Mouse (Mus musculus) liver, embryonic 11.5 days (tissue): ENCODE measurements around the gene Copg2. TPM values are rescaled to one million over a fixed set of nuclear protein-coding genes. Genes with fewer than 3 reads are reported as not detected.
"Not testable (repeated sequence)": the region's sequence is repeated elsewhere in the genome, so short reads cannot be mapped to it uniquely, and the experiment has no call there.

Experiments used
- ATAC-seq: fragments of 200-750 bp; cut with Nextera tagmentation; replicated peaks from 2 replicates; pipeline ENCODE4 v1.8.0; 2017; ENCODE audit warnings: moderate number of reproducible peaks, mild to moderate bottlenecking, moderate TSS enrichment, moderate library complexity; ENCODE audit not compliant: low FRiP score
- DNase-seq: peaks from one replicate; pipeline ENCODE4 v3.0.0-alpha.2; 2017; ENCODE audit warnings: low spot score
- H3K27ac ChIP-seq: fragments of 300-500 bp; sonication (generic); 2 replicates; pipeline ENCODE4 v1.5.1; 2014; ENCODE audit warnings: mild to moderate bottlenecking, low read depth, low read length, control low read depth
- H3K27me3 ChIP-seq: fragments of 300-500 bp; sonication (generic); replicated peaks from 2 replicates; pipeline ENCODE4 v1.6.1; 2014; ENCODE audit warnings: low read length, mixed read lengths; ENCODE audit not compliant: control insufficient read depth, insufficient read depth
- H3K36me3 ChIP-seq: fragments of 300-500 bp; sonication (generic); 2 replicates; pipeline ENCODE4 v1.6.1; 2014; ENCODE audit warnings: mild to moderate bottlenecking, low read length, moderate library complexity, mixed read lengths; ENCODE audit not compliant: control insufficient read depth, insufficient read depth
- H3K4me1 ChIP-seq: fragments of 300-500 bp; sonication (generic); replicated peaks from 2 replicates; pipeline ENCODE4 v1.6.1; 2014; ENCODE audit warnings: low read length, mixed read lengths; ENCODE audit not compliant: control insufficient read depth, insufficient read depth
- H3K4me2 ChIP-seq: fragments of 300-500 bp; sonication (generic); 2 replicates; pipeline ENCODE4 v1.6.1; 2014; ENCODE audit warnings: mild to moderate bottlenecking, control low read depth, moderate library complexity
- H3K4me3 ChIP-seq: fragments of 300-500 bp; sonication (generic); 2 replicates; pipeline ENCODE4 v1.5.1; 2014; ENCODE audit warnings: low read depth, low read length, control low read depth
- H3K9ac ChIP-seq: fragments of 300-500 bp; sonication (generic); 2 replicates; pipeline ENCODE4 v1.6.1; 2014; ENCODE audit warnings: low read depth, low read length, control low read depth
- H3K9me3 ChIP-seq: fragments of 300-500 bp; sonication (generic); 2 replicates; pipeline ENCODE4 v1.6.1; 2016; ENCODE audit warnings: low read length, inconsistent platforms, mixed read lengths; ENCODE audit not compliant: control insufficient read depth
- WGBS: fragments of 180-500 bp; shearing (Covaris S2); extraction: QIAGEN DNeasy Blood & Tissue Kit; methylation state at CpG from one replicate; pipeline ENCODE4 v1.1.7; 2014; 5-methylcytosine and 5-hydroxymethylcytosine counted together
- polyA plus RNA-seq: library from polyadenylated mRNA; unstranded; fragments of >200 nt; fragmentation: Nextera tagmentation; extraction: Ambion mirVana; gene quantifications from 2 replicates; pipeline ENCODE4 v1.2.1, GENCODE M21; 2014

Copg2 gene
- polyA plus RNA-seq, 1 experiment from 2014 or later, result 17.9 TPM

DNA sequence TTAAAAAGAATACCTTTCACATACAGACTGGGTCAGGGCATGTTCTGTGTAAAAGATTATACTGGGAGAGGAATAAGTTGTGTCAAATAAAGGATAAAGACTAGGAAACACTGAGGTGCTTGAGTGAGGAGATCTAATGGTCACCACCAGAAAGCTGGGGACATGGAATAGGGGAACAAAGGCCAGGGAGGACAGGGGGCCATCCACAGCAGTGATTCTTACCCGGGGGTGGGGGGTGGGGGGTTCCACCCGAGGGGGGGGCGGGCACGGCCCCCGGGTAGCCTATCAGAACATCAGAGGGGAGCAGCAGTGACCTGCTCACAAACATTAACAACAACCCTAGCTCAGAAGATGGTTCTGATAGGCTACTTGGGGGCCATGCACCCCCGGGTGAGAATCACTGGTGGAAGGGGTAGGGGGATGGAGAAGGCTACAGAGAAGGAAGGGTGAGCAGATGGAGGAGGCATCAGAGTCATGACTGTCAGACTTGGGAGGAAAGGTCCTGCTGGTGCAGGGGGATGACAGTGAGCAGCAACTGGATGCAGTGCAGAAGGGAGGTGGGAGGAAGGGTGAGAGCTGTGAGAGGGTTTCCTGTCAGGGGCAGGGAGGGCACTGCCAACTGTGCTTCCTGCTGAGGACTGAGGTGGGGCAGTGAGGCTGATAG is 92.1 kb downstream of the Copg2 start:
- not testable (repeated sequence) for H3K36me3 ChIP-seq, H3K4me2 ChIP-seq, H3K4me1 ChIP-seq, H3K9ac ChIP-seq, H3K9me3 ChIP-seq, H3K4me3 ChIP-seq, H3K27me3 ChIP-seq, H3K27ac ChIP-seq
- DNase-seq (peak; percentile 48), ATAC-seq (peak; percentile 79)
- 73% methylated on average over 6 of the region's 6 CpGs for WGBS

GRCm38 (mm10) chr6:30802915-30803314 is 93.7 kb downstream of the Copg2 start:
- not testable (repeated sequence) for H3K27me3 ChIP-seq, H3K27ac ChIP-seq, H3K9ac ChIP-seq, H3K9me3 ChIP-seq, H3K4me2 ChIP-seq, H3K4me3 ChIP-seq, H3K4me1 ChIP-seq, DNase-seq, H3K36me3 ChIP-seq, ATAC-seq
- 78% methylated on average over 7 of the region's 7 CpGs for WGBS

DNA sequence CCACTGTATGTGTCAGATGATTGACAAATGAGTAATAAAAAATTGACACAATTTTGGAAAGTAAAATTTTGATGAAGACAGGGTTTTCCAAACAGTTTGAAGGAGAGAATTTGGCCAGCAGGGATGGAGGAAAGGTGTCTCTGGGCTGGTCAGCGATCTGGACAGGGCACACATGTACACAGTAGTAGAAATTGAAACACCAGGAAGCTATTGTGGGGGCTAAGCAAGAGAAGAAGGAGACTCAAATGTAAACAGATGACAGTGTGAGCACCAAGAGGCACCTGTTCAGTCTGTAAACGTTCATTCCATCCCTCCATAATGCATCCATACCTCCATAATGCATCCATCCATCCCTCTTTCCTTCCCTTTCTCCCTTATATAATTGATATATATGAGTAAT is 145.4 kb downstream of the Copg2 start:
- H3K4me2 ChIP-seq, result no peak overlapping the region
- no peaks in the 10 kb centered on the region for H3K27me3 ChIP-seq
- no peak overlapping the region for H3K27ac ChIP-seq
- WGBS, result 84% methylated on average over 2 of the region's 2 CpGs
- H3K4me1 ChIP-seq, result no peaks in the 10 kb centered on the region; the same call in 1 of the 2 replicates
- H3K9me3 ChIP-seq, result no peaks in the 10 kb centered on the region
- H3K9ac ChIP-seq, result no peak overlapping the region
- ATAC-seq, result no peak
- no peak for DNase-seq
- H3K4me3 ChIP-seq, result no peak overlapping the region
- peaks cover 7% of the 10 kb centered on the region; the same call in 1 of the 2 replicates for H3K36me3 ChIP-seq

DNA sequence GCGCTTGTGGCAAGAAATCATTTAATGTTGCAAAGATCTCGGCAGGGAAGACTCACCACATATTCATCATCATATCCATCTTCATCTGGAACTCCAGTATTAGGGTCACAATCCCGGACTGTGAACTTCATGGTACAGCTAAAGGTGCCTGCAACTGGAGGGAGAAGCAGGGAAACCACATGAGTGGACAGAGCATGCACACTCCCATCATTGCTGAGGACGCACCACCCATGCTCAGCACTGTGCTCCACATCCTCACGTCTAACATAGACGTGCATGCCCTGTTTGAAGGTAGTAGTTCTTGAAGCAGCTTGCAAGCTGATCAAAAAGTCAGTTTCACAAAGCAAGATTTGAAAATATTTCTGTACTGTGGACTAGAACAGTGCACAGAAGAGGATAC is 146.1 kb downstream of the Copg2 start:
- no peak overlapping the region for H3K27ac ChIP-seq
- H3K4me2 ChIP-seq, result no peak overlapping the region
- H3K4me1 ChIP-seq, result no peaks in the 10 kb centered on the region; the same call in 1 of the 2 replicates
- H3K4me3 ChIP-seq, result no peak overlapping the region
- no peaks in the 10 kb centered on the region for H3K9me3 ChIP-seq
- DNase-seq, result no peak
- no peaks in the 10 kb centered on the region for H3K27me3 ChIP-seq
- H3K36me3 ChIP-seq, result peaks cover 7% of the 10 kb centered on the region; the same call in 1 of the 2 replicates
- 78% methylated on average over 6 of the region's 6 CpGs for WGBS
- ATAC-seq, result no peak; the same call in 1 of the 2 replicates
- H3K9ac ChIP-seq, result no peak overlapping the region

GRCm38 (mm10) chr6:30749892-30750291 is 146.7 kb downstream of the Copg2 start:
- peaks cover 7% of the 10 kb centered on the region; the same call in 1 of the 2 replicates for H3K36me3 ChIP-seq
- ATAC-seq, result no peak; the same call in 1 of the 2 replicates
- H3K4me1 ChIP-seq, result no peaks in the 10 kb centered on the region; the same call in 1 of the 2 replicates

DNA sequence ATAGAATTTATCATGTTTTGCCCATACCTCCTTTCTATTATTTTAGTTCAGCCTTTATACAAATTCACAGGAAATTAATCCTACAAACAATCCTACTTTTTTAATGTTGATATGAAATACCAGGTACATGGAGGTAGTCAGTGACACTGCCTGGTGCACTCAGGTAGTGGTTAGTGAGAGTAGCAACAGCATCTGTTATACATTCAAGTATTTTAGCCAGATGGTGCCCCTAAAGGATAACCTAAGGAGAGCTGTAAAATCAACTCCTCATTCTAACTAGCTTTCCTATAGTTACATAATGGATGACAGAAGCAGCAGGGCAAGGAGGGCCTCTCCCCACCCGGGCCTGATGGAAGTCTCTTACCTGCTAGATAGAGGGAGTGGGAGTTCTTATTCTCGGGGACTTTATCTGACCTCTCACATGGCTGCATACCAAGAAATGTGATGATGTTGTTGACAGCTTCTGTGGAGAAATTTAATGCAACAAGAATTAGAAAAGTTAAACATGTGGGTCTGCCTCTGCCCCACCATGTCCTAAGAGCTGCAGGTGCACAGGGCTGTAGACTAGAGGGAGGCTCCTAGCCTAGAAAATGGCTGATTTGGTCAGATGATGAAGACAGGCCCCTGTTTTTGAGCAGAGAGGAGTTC is 147.4 kb downstream of the Copg2 start:
- peaks cover 7% of the 10 kb centered on the region for H3K36me3 ChIP-seq
- H3K9ac ChIP-seq, result no peak overlapping the region
- H3K4me2 ChIP-seq, result no peak overlapping the region
- no peaks in the 10 kb centered on the region; the same call in 1 of the 2 replicates for H3K4me1 ChIP-seq
- 58% methylated on average over 2 of the region's 2 CpGs for WGBS
- no peak for DNase-seq
- H3K27ac ChIP-seq, result no peak overlapping the region
- no peak overlapping the region for H3K4me3 ChIP-seq
- H3K27me3 ChIP-seq, result no peaks in the 10 kb centered on the region
- ATAC-seq, result no peak
- H3K9me3 ChIP-seq, result no peaks in the 10 kb centered on the region

More at GRCm38 (mm10) chr6:30749892-30750291, 146.7 kb downstream of the Copg2 start:
- Histone ChIP-seq H3K9me3 (no peaks in the 10 kb centered on the region), H3K4me2 (no peak overlapping the region), H3K4me3 (no peak overlapping the region), H3K27ac (no peak overlapping the region), H3K27me3 (no peaks in the 10 kb centered on the region), H3K9ac (no peak overlapping the region)
- DNase-seq, result no peak
- WGBS, result 72% methylated on average over 1 of the region's 1 CpGs

DNA sequence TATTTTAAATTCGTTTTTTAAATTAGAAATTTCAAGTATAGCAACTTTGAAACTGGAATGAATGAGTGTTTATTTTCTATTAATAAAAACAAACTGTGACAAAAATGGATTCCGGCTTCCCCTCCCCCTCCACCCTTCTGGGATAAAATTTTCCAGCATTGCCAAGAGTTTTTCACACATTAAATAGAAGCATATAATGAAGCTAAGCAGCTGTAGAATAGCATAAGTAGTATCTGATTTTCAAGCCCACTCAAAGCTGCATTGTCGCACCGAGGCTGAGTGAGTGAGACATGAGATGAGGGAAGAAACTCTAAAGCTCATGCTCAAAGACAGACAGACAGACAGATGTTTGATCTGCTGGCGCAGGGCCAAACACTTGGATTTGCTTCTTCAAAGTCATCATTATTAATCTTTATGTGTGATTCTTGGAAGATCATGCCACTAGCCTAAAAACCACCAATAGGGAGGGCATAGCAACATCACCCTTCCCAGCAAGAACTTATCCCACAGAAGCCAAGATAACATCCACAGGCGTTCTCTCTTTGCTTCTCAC is 148.2 kb downstream of the Copg2 start:
- Histone ChIP-seq H3K4me1 (no peaks in the 10 kb centered on the region; the same call in 1 of the 2 replicates), H3K27ac (no peak overlapping the region), H3K4me3 (no peak overlapping the region), H3K36me3 (peaks cover 13% of the 10 kb centered on the region), H3K9me3 (no peaks in the 10 kb centered on the region), H3K9ac (no peak overlapping the region), H3K27me3 (no peaks in the 10 kb centered on the region), H3K4me2 (no peak overlapping the region)
- ATAC-seq, result no peak
- DNase-seq, result no peak
- WGBS, result 85% methylated on average over 6 of the region's 6 CpGs

GRCm38 (mm10) chr6:30747631-30748357 is 148.8 kb downstream of the Copg2 start:
- Histone ChIP-seq H3K9me3 (no peaks in the 10 kb centered on the region), H3K27me3 (no peaks in the 10 kb centered on the region), H3K4me2 (no peak overlapping the region), H3K4me3 (no peak overlapping the region), H3K36me3 (peaks cover 14% of the 10 kb centered on the region), H3K9ac (no peak overlapping the region), H3K27ac (no peak overlapping the region), H3K4me1 (no peaks in the 10 kb centered on the region; the same call in 1 of the 2 replicates)
- DNase-seq (no peak), ATAC-seq (no peak)
- 86% methylated on average over 7 of the region's 7 CpGs for WGBS
